Mouse (Mus musculus): ENCODE results near the gene Ago3.

Ago3 gene

DNA sequence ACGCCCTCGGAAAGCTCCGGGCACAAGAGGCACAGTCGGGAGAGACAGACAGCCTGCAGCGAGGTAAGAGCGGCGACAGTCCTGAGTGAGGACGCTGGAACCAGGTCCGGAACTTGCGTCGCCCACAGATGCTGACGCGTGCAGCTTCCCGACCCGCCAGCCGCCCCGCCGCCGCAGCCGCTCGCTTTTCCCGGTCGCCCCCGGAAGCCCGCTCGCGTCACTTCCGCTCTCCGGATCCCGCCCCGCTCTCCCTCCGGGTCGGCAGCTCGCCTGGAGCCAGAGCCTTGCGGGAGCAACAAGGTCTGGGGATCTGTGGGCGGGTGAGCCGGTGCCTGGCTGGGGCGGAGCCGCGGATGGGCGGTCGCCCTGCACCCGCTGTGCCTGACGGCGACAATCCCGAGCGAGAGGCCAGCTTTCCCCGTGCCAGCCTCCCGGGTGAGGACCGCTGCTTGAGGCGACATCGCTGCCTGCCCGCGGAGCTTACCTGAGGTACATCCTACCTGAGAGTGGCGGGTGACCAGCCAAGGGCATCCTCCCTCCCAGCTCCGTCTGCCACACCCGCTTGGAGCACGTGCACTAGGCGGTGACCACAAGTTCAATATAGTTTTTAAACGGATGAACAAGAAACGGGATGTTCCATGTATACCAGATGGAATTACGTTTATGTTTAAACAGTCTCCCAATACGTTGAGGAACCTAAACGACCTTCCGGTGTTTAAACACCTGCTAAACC is at the start of gene Ago3:
Gene Ago3 (minus strand): TSS at position 210 of the 733 bp plus-strand sequence.
- DNase-seq, result peak; percentile 96

DNA sequence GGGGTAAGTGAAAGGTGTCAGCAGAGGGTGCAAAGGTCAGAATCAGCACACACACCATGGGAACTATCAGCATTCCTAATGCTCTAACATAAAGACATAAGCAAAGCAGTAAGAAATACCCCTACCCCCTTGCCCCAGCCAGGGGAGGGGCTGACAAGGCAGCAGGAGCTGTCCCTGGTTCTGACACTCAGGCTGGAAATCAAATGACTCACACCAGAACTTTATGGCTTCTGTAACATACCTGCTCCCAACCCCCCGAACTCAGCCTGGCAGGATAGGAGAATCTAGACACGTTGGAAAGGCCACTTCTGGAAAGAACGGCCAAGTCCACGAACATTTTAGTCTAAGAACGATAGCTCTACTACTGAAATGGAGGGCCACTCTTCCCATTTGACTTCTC is 43.7 kb upstream of the Ago3 start:
- peak; percentile 12 for DNase-seq

DNA sequence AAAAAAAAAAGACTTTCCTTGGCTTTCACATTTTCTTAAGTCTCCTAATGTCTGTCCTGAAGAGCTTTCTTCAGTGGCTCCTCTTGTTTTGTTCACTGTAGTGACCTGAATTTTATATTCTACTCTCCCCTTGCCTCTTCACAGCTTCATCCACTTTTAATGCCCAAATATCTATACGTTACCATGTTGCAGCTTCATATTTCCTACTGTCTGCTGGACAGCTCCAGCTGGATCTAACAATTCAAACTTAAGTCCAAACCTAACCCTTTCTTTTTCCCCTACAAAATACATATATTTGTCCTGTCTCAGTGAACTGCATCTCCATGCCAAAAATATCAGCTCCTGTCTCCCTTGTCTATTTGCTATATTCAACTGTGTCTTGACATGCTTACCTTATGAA is 40.0 kb upstream of the Ago3 start:
- DNase-seq, result no peak

DNA sequence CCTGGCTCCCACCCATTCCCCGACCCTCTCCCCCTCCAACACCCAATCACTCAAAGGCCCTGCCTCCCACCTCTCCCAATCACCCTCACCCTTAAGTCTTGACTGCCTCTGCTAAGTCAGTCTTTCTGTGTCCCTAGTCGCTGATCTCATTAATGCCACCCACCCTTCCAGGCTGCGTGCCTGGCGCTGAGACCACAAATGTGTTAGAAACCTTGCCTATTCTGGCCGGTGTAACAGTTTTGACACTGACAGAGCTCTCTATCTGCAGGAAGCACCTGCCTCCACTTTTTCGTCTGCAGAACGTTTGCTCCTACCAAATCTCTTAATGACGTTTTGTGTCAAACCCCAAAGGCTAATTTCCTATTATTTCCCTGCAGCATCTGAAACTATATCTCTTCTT is 39.6 kb upstream of the Ago3 start:
- no peak for DNase-seq

DNA sequence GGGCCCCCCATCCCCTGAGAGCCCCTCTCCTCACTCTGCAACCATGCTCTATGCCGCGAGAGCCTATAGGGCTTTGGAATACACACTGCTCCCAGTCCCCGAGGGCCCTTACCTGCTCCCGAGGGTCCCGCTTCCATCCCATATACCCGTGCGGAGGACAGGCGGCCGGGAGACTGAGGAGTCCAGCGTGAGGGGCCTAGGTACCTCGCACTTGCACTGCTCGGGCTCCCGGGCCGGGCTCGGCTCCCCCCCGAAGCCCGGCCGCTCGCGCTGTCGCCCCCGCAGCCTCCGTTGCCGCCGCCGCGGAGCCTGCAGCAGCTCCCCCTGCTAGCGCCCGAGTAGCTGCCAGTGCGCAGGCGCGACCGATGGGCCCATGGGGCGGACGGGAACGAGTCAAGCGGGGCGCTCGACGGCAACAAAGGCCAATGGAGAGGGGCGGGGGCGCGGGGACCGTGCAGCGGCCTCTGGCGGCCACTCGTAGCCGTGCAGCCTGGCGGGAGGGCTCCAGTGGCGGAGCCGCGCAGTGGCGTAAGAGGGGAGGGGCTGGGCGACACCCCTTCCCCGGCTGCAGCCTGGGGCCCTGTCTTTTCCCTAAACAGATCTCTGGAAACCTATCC is 39.0 kb upstream of the Ago3 start, which contains the start of gene Ago1:
Gene Ago1 (minus strand): TSS at position 299 of the 617 bp plus-strand sequence.
- peak; percentile 96 for DNase-seq

DNA sequence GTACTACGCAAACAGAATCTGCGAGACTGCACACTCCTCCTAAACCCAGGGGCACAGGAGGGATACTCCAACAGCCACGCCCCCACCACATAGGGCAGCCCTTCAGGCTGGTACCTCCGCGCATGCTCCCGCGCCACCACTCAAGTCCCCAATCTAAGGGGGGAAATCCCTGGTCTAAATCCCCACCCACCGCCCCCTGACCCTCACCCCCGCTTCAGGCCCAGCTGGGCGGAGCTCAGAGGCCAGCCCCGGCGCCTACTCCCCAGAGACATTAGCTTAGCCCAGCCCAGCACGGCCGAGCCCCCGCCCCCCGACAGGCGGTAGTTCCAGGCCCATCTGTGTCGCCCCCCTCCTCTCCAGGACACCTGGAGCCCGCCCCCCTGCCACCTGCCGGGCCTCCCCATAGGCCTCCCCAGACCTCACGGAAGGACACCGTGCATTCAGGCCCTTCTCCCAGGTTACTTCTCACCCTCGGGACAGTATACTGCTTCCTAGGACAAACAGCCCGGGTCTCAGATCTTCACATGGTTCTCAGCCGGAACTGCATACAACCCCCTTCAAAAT is 38.4 kb upstream of the Ago3 start:
- peak; percentile 79 for DNase-seq

DNA sequence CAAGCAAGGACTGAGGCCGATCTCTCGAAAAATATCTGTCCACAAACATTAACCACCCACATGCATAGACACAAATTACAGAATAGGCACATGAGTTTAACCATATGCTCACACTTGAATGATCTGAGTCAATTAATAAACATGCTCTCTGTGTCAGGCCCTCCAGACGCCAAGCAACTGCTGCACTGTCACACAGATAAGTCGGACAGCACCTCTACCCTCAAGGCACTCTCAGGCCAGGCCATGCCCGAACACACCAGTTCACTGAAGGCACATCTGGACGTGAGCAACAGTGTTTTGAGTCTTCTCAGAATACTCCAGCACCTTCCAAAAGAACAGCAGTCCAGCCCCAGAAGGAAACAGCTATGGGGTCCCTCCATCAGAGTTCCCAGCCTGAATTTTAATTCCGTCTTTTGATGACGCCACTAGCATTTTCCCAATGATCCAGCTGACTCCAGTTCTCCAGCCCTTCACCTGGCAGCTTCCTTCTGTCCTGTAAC is 36.9 kb upstream of the Ago3 start:
- DNase-seq, result no peak

DNA sequence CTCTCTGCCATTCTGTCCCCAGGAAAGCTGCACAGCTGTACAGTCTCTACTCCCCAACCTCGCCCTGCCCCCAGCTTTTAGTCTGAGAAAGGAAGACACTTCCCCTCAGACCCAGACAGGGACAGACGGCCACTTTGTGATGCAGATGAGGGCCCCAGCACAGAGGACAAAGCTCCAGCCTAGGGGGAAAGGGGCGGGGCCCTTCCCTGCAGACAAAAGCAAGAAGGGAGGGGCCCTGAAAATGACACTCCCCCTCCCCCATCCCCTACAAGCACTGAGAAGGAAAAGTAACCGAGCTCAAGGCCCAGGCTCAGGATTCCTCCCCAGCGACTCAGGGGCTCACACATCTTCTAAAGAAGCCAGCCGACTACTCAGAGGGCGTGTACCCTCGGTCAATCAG is 36.5 kb upstream of the Ago3 start:
- peak; percentile 50 for DNase-seq

DNA sequence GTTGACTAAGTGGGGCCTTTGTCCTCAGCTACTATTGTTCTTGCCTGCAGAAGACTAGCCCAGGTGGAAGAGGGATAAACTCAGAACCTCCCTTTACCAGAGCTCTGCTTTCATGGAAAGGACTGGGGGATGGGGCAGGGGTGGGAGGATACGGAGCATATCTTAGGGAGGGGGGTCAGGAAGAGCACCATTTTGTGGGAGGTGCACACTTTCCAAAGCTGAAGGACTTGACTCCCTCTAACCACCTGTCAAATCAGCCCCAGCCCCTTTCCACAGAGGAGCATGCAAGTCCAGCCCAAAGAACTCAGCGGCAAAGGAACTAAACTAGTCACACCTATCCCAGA is 35.5 kb upstream of the Ago3 start:
- DNase-seq, result no peak

DNA sequence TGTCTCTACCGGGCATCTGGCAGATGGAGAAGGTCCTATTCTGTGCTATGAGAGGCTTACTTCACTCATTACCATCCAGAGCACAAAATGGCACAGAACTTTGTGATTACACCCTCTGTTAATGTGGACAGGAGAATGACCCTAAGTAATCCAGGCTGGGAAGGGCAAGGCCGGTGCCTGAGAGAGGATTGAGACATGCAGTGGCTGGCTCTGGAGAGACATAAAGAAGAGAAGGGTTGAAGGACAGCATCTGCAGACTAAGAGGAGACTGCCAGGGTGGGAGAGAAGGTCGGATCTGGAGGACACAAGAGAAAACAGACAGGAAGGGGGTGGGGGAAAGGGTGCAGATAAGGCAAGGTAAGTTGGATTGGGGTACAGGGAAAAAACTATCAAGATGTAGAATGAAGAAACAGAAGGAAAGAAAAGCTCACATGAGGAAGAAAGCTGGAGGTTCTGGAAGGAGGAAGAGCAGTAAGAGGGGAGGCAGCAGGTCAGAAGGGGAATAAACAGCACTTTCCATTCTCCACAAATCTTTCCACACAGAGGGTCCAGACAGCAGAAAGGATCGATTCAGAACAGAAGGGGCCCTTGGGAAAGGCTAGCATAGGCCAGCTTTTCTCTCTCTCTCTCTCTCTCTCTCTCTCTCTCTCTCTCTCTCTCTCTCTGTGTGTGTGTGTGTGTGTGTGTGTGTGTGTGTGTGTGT is 35.0 kb upstream of the Ago3 start:
- DNase-seq, result no peak

DNA sequence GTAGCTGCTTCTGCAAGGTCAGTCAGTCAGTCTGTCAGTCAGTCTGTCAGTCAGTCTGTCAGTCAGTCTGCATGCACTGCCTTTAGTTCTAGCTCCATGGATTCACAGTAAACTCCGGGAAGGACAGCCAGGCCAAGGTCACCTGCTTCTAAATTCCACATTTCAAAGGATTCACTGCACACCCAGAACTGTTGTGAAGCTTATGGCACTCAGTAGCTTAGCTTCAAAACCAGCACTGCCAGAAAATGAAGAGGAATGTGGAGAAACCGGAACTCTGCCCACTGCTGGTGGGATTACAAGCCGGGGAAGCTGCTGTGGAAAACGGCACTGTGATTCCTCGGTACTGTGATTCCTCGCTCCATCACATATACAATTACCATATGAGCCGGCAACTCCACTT is 26.1 kb upstream of the Ago3 start:
- no peak for DNase-seq

DNA sequence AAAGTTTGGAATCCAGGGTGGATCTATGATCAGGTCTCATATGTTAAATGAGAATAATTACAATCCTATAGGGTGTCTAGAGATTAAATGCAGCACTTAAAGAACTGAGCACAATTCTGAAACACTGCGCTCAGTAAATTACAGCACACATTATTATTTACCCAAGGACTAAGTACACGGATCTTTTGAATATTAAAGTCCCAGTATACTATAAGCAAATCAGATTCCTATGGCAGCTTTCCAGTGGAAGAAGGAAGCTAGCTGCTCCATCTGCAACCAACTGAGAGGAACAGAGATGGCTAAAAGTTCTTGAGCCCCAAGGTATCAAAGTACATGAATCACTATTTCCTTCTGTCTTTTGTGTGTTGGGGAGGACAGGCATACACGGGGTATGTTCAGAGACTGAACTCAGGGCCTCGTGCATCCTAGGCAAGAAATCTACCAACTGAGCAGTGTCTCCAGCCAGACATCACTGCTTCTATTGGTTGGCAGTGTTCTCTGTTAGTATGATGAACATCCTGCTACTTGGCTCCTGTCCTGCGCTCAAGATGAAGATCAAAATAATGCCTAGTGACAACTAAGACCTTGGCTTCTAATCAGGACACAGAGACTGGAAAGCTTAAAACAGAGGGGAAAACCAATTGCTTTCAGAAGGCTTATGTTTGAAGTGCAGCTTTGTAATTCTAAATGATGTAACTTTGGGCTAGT is 25.3 kb upstream of the Ago3 start:
- no peak for DNase-seq

DNA sequence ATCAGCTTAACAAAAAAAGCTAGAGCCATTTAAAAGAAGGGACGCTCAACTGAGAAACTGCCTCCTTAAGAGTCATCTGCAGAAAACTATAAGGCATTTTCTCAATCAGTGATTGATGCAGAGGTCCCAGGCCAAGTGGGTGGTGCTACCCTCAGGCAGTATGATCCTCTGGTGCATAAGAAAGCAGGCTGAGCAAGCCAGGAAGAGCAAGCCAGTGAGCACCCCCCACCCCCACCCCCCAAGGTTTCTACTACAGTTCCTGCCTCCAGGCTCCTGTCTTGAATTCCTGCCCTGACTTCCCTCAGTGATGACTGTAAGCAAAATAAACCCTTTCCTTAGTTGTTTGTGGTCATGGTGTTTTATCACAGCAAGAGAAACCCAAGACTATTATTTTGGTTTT is 20.9 kb upstream of the Ago3 start:
- DNase-seq, result no peak

DNA sequence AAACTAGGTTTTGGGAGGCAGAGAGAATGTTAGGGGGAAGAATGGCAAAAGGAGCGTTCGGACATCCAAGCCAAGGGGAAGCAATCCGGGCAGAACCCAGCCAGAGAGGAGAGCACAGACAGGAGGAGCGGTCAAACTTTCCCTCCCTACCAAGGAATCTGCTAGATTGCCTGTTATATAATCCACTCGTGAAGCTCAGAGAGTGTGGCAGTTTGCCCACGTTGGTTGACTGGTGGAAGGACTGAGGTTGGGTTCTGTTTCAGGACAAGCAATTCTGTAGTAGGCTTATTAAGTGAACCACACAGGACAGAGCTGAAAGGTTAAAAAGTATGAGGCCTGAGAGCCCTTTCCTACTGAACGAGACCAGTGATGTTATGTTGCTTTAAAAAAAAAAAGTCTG is 17.8 kb upstream of the Ago3 start:
- no peak for DNase-seq

DNA sequence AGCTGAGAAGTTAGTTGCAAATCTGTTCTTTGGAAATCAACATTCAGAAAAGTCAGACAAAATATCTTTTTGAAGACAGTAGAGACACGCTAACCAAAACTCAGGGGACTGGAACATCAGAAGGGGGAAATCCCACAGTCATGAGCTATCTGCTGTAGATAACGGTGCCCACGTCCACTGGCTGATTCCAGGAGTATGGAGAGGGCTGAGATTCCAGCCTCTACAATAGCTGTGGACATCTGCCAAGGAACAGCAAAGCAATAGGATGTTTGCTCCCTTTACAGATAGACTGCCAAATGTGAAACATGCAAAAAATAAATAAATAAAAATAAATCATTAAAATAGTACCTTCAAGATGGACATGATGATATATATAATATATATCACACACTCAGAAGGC is 15.2 kb upstream of the Ago3 start:
- DNase-seq, result no peak

DNA sequence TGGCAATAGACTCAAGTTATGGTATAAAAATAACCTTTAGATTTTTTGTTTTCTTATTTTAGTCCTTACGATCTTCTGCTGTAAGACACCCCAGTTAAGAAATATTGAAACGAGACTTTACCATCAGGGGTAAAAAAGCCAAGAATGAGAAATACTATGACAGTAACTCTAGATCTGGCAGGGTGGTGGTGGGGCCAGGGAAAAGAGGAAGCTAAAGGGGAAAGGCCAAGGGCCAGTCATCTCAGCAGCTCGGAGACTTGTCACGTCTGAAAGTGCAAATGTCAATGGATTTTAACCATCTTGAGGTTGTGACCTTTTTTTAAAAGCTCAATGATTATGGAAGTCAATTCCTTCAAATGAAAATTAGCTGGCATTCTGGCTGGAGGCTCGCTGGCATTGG is 8.9 kb upstream of the Ago3 start:
- DNase-seq, result no peak

DNA sequence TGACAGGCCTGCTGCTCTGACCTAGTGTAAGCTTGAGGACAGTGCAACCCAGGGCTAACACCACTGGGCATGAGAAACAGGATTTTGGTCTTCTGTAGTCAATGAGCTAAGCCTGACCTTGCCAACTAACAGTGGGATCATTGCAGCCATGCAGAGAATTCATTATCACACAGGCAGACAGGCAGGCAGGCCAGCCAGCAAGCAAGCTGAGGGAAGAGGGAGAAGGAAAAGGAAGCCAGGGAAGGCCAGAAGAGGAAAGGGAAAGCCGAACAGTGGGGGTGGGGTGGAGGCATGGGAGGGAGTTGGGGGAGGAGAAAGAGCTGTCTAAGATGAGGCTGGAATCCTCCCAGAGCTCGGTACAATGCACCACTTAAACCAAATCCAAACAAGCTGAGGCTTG is 6.9 kb upstream of the Ago3 start:
- no peak for DNase-seq

DNA sequence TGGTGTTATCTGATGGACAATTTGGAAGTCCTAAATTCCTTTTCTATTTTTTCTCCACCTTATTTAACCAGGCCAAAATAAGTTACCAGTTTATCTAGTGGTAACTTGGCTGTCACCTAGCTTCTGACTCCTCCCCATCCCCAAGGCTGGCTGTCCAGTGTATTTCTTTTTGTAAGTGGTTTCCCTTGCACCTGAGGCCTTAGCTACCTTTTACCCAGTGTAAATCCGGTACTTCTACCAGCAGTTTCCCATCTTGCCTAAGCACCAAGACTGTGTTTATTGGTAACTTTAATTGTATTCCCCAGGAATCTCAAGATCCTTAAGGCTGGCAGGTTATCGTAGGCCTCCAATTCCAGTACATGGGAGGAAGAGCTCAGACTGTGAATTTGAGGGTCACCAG is 4.7 kb upstream of the Ago3 start:
- DNase-seq, result no peak

DNA sequence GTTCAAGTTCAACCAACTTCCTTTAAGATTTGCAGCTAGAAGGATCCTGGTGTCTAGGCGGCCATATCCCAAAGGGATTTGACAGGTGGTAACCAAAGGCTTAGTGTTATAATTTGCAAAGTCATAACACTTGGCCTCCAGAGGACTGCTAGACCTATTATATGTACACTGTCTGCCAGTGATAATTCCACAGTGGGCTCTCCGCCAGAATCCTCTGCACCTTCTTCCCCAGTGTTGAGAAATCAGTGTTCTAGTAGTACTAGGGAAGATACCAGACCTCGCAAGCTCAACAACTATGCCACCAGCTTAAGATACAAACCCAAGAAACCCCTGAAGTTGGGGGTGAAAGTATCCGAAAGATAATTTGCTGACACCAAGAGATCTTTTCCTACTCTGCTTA is 3.8 kb upstream of the Ago3 start:
- DNase-seq, result no peak

DNA sequence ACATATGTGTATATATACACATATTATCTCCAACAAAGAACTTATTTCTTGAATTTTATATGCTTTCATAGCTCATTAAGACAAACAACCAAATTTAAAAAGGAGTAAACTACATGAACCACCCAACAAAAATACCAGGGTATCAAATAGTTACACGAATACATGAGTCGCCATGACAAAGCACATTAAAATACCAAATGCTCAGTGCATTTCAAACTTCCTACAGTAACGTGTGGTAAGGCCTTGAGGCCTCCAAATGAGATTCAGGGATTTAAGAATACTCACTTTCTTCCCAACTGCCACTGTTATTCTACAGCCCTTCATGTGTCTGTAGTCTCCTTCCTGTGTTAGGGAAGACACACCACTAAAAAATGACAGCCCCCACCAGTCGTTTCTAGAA is 2.4 kb upstream of the Ago3 start:
- no peak for DNase-seq

DNA sequence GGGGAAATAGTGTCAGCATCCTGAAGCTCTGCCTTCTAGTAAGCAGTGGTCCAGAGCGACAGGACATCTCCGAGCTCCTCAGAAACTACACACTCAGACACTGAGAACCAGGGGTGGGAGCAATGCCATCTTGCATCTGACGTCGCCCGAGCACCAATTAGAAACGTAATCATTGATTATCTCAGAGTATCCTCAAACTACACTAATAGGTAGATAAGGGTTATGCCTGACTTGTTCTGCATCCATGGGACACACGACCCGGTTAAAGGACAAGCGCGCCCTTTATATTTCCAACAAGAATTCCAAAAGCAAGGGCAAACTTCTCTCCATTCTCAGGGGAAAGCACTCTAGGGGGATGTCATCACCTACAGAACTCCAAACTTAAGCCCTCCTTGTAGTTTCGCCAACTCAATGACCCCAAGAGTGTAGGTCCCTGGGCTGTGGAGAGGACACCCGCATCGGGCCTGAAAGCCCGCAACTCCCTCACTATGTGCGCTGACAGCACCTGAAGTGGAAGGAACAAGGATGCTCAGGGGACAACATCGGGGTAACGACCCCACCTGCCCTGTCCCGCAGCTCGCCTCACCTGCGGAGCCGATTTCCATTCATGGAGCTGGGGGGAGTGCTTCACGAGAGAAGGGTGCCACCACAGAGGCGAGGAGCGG is 542 bp downstream of the Ago3 start:
- DNase-seq, result peak; percentile 7

DNA sequence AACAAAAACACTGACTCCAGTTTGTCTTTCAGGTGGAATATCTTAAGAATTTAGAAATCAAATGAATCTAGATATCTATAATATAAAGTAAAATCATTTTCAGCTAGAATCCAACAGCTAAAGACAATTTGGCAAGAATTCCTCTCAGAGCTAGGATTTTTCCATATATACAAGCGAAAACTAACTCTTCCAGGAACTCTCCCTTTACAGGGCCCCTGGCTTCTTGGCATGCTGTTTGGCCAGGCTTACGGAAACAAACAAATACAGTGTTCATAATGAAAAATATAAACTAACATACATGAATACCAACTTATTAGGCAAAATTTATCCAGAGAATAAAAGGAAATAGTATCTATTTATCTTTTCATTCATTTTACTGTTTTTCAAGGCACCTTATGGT is 5.5 kb downstream of the Ago3 start:
- DNase-seq, result no peak

DNA sequence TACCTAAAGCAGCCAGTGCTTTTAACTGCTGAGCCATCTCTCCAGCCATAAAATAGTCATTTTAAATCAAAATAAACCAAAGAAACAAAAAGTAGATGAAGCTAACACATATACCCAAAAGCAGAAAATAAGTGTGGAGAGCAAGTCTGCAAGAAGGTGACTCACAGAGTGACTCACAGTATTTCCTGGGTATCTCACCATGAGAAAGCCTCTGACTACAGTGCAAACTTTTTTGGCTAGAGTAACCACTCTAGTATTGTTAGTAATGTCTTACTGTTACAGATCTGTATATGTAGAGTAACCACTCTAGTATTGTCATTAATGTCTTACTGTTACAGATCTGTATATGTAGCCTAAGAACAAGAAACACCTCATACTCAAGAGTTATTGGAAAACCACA is 13.6 kb downstream of the Ago3 start:
- no peak for DNase-seq

Measured in liver (tissue).